Mouse (Mus musculus): Measurements from ENCODE around the gene Cldn6.

GRCm38 (mm10) chr17:23705525-23706104 lies 26.6 kb downstream of the Cldn6 start:
- TF ChIP-seq POLR2A (IDR thresholded peaks at IDR 0.05; ENCODE audit: extremely low read depth, insufficient read depth, low read length) (no peak), CTCF (IDR thresholded peaks at IDR 0.05; ENCODE audit: low read depth, low read length) (no peak)
